Mouse (Mus musculus) urinary bladder, postnatal 4 days (tissue): ENCODE data around the gene Anks4b.

ENCODE experiments used
- DNase-seq, 2 experiments: peaks; one replicate each; pipeline ENCODE4 v3.0.0; 2021 to 2022; ENCODE audit warnings: low spot score in 2 of 2

Gene Anks4b

DNA sequence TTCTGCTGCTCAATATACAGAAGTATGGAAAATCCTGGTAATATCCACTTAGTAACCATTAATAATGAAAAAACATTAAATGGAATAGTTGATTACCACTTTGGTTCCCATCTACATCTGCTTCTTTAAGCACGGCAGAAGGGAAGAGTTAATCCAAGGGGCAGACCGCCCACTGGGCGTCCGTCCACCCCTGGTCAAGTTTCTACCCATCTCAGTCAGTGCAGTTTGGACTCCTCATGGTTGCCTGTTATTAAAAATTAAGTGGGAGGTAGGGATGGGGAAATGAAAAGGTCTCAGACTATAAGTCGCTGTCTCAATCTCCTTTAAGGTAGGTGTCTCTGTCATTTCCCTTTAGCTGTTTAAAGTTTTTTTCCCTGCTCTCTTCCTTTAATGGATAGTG, 15.3 kb downstream of the Anks4b start:
- no peak for DNase-seq

- no peak for DNase-seq
Measured at GRCm38 (mm10) chr7:120189369-120190149, 15.9 kb downstream of the Anks4b start.

GRCm38 (mm10) chr7:120190150-120190665, 16.6 kb downstream of the Anks4b start:
- DNase-seq, result no peak

GRCm38 (mm10) chr7:120192207-120192606, 18.5 kb downstream of the Anks4b start:
- no peak for DNase-seq

DNA sequence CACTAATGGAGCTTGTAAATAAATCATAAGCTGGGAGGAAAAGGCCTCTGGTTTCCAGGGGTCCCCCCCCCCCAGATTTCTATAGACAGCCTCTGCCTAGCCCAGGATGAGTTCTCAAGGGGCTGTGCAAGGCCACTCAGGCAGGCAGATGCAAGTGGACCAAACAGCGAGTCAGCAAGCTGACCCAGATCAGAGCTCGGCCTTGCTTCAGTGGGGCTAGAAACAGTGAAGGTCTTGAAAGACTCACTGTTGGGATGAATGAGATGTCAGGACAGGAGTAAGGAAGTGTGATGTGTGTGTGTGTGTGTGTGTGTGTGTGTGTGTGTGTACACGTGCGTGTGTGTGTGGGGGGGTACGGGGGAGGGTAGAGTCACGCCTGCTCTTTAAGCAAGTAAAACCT, 19.2 kb downstream of the Anks4b start:
- DNase-seq, result no peak

DNA sequence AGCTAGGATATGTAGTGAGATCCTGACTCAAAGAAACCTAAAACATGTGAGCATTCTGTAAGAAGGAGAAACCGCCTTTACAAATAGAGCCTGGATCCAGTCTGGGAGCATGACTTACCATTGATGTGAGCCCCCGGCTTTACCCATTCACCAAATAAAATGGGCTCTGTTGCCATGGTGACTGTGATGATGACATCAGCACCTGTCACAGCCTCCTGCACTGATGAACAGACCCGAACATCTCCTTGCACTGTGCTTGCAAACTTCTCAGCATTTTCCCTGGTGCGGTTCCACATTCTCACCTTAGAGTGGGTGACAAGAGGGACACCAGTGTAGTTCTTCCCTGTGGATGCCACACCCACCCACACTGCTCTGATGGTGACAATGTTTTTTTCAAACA, 21.5 kb downstream of the Anks4b start:
- no peak for DNase-seq

DNA sequence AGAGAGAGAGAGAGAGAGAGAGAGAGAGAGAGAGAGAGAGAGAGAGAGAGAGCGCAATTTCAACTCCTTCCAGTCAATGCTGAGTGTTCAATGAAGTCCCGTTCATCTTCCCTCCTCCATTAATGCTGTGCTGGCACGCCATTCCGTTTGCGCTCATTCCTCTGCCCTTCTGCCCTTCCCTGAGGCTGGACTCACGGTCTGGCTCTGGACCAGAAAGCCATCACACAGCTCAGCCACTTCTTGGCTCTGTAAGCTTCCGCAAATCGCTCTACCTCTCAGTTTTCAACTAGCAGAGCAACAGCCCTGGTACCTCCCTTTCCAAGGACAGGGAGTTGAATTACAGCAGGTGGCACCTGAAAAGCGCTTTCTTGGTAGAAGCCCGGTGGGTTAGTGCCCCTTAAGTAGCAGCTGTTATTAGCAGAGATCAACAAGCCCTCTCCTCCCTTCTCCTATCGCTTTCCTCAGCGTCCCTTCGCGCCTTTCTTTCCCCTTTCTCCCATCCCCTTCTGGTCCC, 27.6 kb downstream of the Anks4b start:
- DNase-seq, result no peak

GRCm38 (mm10) chr7:120201771-120202170, 28.1 kb downstream of the Anks4b start, which contains the start of gene Crym:
Crym (minus strand) TSS chr7:120202111.
- DNase-seq, result no peak

GRCm38 (mm10) chr7:120203789-120204188, 30.1 kb downstream of the Anks4b start, which contains the start of gene Abca14:
Abca14 (plus strand) TSS chr7:120203961.
- DNase-seq, result peak; percentile 69 to 85

DNA sequence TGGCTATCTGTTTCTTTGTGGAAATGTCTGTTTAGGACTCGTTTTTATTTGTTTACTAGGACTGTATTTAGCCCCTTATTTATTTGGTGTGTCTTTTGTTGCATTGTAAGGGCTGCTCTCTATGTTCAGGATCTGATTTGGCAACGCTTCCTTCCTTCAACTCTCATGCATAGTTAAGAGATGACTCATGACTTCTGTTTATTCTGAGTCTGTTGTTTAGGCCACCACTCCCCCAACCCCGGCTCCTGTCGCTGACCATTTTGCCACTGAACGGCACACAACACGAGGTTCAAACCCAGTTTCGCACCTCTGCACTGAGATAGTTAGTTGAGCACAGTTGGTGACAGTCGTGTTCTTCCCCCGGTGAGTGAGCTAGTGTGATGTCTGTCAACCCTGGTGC, 32.3 kb downstream of the Anks4b start:
- DNase-seq, result no peak

- DNase-seq, result no peak
Measured at GRCm38 (mm10) chr7:120228541-120228940, 54.9 kb downstream of the Anks4b start.
